Mouse (Mus musculus) forebrain, embryonic 11.5 days (tissue): ENCODE data around the gene Slc44a4. TPM values are rescaled to one million over a fixed set of nuclear protein-coding genes. Genes with fewer than 3 reads are reported as not detected.
"Not testable (repeated sequence)": the region's sequence is repeated elsewhere in the genome, so short reads cannot be mapped to it uniquely, and the experiment has no call there.

Experiments used
- ATAC-seq: fragments of 200-750 bp; cut with Nextera tagmentation; replicated peaks from 2 replicates; pipeline ENCODE4 v1.8.0; 2017; ENCODE audit warnings: moderate TSS enrichment; ENCODE audit not compliant: low FRiP score
- DNase-seq: peaks from one replicate; pipeline ENCODE4 v3.0.0-alpha.2; 2017; ENCODE audit warnings: low spot score
- H3K27ac ChIP-seq: fragments of 300-500 bp; sonication (generic); 2 replicates; pipeline ENCODE4 v1.5.1; 2014; ENCODE audit warnings: low read depth, low read length
- H3K27me3 ChIP-seq: fragments of 300-500 bp; sonication (generic); 2 replicates; pipeline ENCODE4 v1.6.1; 2014; ENCODE audit warnings: mild to moderate bottlenecking, low read length, mixed read lengths; ENCODE audit not compliant: control insufficient read depth, insufficient read depth
- H3K36me3 ChIP-seq: fragments of 300-500 bp; sonication (generic); 2 replicates; pipeline ENCODE4 v1.6.1; 2014; ENCODE audit warnings: mild to moderate bottlenecking, low read length, moderate library complexity, mixed read lengths; ENCODE audit not compliant: control insufficient read depth, insufficient read depth
- H3K4me1 ChIP-seq: fragments of 300-500 bp; sonication (generic); replicated peaks from 2 replicates; pipeline ENCODE4 v1.6.1; 2014; ENCODE audit warnings: low read length, mixed read lengths; ENCODE audit not compliant: control insufficient read depth, insufficient read depth
- H3K4me2 ChIP-seq: fragments of 300-500 bp; sonication (generic); 2 replicates; pipeline ENCODE4 v1.6.1; 2014; ENCODE audit warnings: low read depth, mild to moderate bottlenecking, low read length, moderate library complexity, mixed read lengths; ENCODE audit not compliant: severe bottlenecking
- H3K4me3 ChIP-seq: fragments of 300-500 bp; sonication (generic); 2 replicates; pipeline ENCODE4 v1.5.1; 2014; ENCODE audit warnings: low read depth, low read length
- H3K9ac ChIP-seq: fragments of 300-500 bp; sonication (generic); 2 replicates; pipeline ENCODE4 v1.6.1; 2014; ENCODE audit warnings: low read length
- H3K9me3 ChIP-seq: fragments of 300-500 bp; sonication (generic); 2 replicates; pipeline ENCODE4 v1.6.1; 2016; ENCODE audit warnings: low read length, mixed read lengths; ENCODE audit not compliant: control insufficient read depth
- WGBS: fragments of 180-500 bp; shearing (Covaris S2); extraction: QIAGEN DNeasy Blood & Tissue Kit; methylation state at CpG from one replicate; pipeline ENCODE4 v1.1.7; 2014; 5-methylcytosine and 5-hydroxymethylcytosine counted together
- polyA plus RNA-seq: library from polyadenylated mRNA; unstranded; fragments of >200 nt; fragmentation: Nextera tagmentation; extraction: Ambion mirVana; gene quantifications from 2 replicates; pipeline ENCODE4 v1.2.1, GENCODE M21; 2014

The Slc44a4 gene
- polyA plus RNA-seq, 1 experiment from 2014 or later = not detected

GRCm38 (mm10) chr17:34965627-34966026 lies 51.4 kb downstream of the Slc44a4 start:
- no peaks in the 10 kb centered on the region for H3K36me3 ChIP-seq
- H3K4me2 ChIP-seq = no peak overlapping the region
- no peak overlapping the region for H3K27ac ChIP-seq
- WGBS = 78% methylated on average over 5 of the region's 5 CpGs
- H3K4me3 ChIP-seq = no peak overlapping the region
- H3K27me3 ChIP-seq = peaks cover 20% of the 10 kb centered on the region
- H3K4me1 ChIP-seq = no peaks in the 10 kb centered on the region
- DNase-seq (no peak), ATAC-seq (no peak)
- no peak overlapping the region for H3K9ac ChIP-seq
- no peaks in the 10 kb centered on the region for H3K9me3 ChIP-seq

- not testable (repeated sequence) for H3K36me3 ChIP-seq, H3K9me3 ChIP-seq, H3K9ac ChIP-seq, H3K4me1 ChIP-seq, ATAC-seq, H3K4me3 ChIP-seq, H3K27ac ChIP-seq, H3K4me2 ChIP-seq
- WGBS = 75% methylated on average over 6 of the region's 11 CpGs
- DNase-seq = peak; percentile 42
- H3K27me3 ChIP-seq = peaks cover 20% of the 10 kb centered on the region
Observed at GRCm38 (mm10) chr17:34969822-34970221, 55.6 kb downstream of the Slc44a4 start, which contains the start of gene Gm20481. TSS of gene Gm20481 (plus strand) at chr17:34969912.

- peaks cover 20% of the 10 kb centered on the region for H3K27me3 ChIP-seq
Observed at GRCm38 (mm10) chr17:34970850-34971249, 56.6 kb downstream of the Slc44a4 start.

GRCm38 (mm10) chr17:34971694-34972068 lies 57.4 kb downstream of the Slc44a4 start:
- not testable (repeated sequence) for DNase-seq, H3K9ac ChIP-seq, H3K27ac ChIP-seq, H3K9me3 ChIP-seq, H3K36me3 ChIP-seq, H3K4me1 ChIP-seq
- Histone ChIP-seq H3K4me2 (peak overlapping the region; percentile 79), H3K4me3 (peak overlapping the region; percentile 32), H3K27me3 (peaks cover 20% of the 10 kb centered on the region)
- ATAC-seq = peak; percentile 43; the same call in 1 of the 2 replicates
- WGBS = 3% methylated on average over 18 of the region's 43 CpGs

More at GRCm38 (mm10) chr17:34970850-34971249, 56.6 kb downstream of the Slc44a4 start:
- WGBS = 36% methylated on average over 11 of the region's 37 CpGs
- H3K4me2 ChIP-seq, H3K4me1 ChIP-seq, H3K27ac ChIP-seq, H3K36me3 ChIP-seq, H3K9me3 ChIP-seq, H3K4me3 ChIP-seq, ATAC-seq, H3K9ac ChIP-seq, DNase-seq: not testable (repeated sequence)

- under 1% methylated on average over 28 of the region's 33 CpGs for WGBS
- peaks cover 20% of the 10 kb centered on the region for H3K27me3 ChIP-seq
- peak within 1 kb of the TSS; percentile 32 for H3K4me3 ChIP-seq
- DNase-seq = peak; percentile 81
- H3K9ac ChIP-seq = peak within 1 kb of the TSS; percentile 41
- not testable (repeated sequence) for H3K4me1 ChIP-seq, H3K9me3 ChIP-seq, H3K36me3 ChIP-seq, H3K27ac ChIP-seq
- ATAC-seq = peak; percentile 94
- H3K4me2 ChIP-seq = peak within 1 kb of the TSS; percentile 79
Observed at GRCm38 (mm10) chr17:34972069-34972749, 57.9 kb downstream of the Slc44a4 start, which contains the start of the genes Hspa1a and Hspa1l. TSS of gene Hspa1a (minus strand) at chr17:34972156. TSS of gene Hspa1l (plus strand) at chr17:34972703.

GRCm38 (mm10) chr17:34975581-34976492 lies 61.6 kb downstream of the Slc44a4 start:
- H3K36me3 ChIP-seq = no peaks in the 10 kb centered on the region
- no peak overlapping the region for H3K4me2 ChIP-seq
- H3K27ac ChIP-seq = no peak overlapping the region
- DNase-seq (no peak), ATAC-seq (no peak)
- H3K9me3 ChIP-seq = no peaks in the 10 kb centered on the region
- H3K4me1 ChIP-seq = peaks cover 5% of the 10 kb centered on the region
- H3K9ac ChIP-seq = no peak overlapping the region
- WGBS = 82% methylated on average over 3 of the region's 3 CpGs
- H3K27me3 ChIP-seq = no peaks in the 10 kb centered on the region
- H3K4me3 ChIP-seq = no peak overlapping the region

- Histone ChIP-seq H3K4me1 (peaks cover 7% of the 10 kb centered on the region), H3K36me3 (no peaks in the 10 kb centered on the region), H3K27ac (no peak overlapping the region), H3K4me2 (no peak overlapping the region), H3K9ac (no peak overlapping the region), H3K27me3 (no peaks in the 10 kb centered on the region), H3K9me3 (no peaks in the 10 kb centered on the region), H3K4me3 (no peak overlapping the region)
- no peak for ATAC-seq
- DNase-seq = peak; percentile 42
- 95% methylated on average over 20 of the region's 20 CpGs for WGBS
Observed at GRCm38 (mm10) chr17:34977000-34977399, 62.7 kb downstream of the Slc44a4 start.

GRCm38 (mm10) chr17:34978239-34978638 lies 64.0 kb downstream of the Slc44a4 start:
- H3K9me3 ChIP-seq = no peaks in the 10 kb centered on the region
- no peak overlapping the region for H3K4me3 ChIP-seq
- H3K27me3 ChIP-seq = no peaks in the 10 kb centered on the region
- peak; percentile 44 for DNase-seq
- ATAC-seq = no peak
- H3K4me1 ChIP-seq = peaks cover 10% of the 10 kb centered on the region; the same call in 1 of the 2 replicates
- no peak overlapping the region for H3K4me2 ChIP-seq
- H3K27ac ChIP-seq = no peak overlapping the region
- H3K36me3 ChIP-seq = no peaks in the 10 kb centered on the region
- 91% methylated on average over 27 of the region's 27 CpGs for WGBS
- H3K9ac ChIP-seq = no peak overlapping the region
